Mouse (Mus musculus): Measurements from ENCODE around the gene Abce1. TPM values are rescaled to one million over a fixed set of nuclear protein-coding genes. Genes with fewer than 3 reads are reported as not detected.
A peak's percentile ranks its signal among the peaks of the same experiment; 100 is the strongest.
"Not testable (repeated sequence)": the region's sequence is repeated elsewhere in the genome, so short reads cannot be mapped to it uniquely, and the experiment has no call there.

The Abce1 gene
- 100 to 1,000 TPM in 1 of 2 experiments, 10 to 100 TPM in 1; 95.8 to 105 TPM for total RNA-seq (2021)

GRCm38 (mm10) chr8:79711064-79711961 is at the start of gene Abce1, which contains the start of gene Anapc10:
TSS of gene Abce1 (minus strand) at chr8:79711740.
TSS of gene Anapc10 (plus strand) at chr8:79711820.
- peak; percentile 99 for DNase-seq
- intact Hi-C loops (cut with DNase I), result no loop called here

DNA sequence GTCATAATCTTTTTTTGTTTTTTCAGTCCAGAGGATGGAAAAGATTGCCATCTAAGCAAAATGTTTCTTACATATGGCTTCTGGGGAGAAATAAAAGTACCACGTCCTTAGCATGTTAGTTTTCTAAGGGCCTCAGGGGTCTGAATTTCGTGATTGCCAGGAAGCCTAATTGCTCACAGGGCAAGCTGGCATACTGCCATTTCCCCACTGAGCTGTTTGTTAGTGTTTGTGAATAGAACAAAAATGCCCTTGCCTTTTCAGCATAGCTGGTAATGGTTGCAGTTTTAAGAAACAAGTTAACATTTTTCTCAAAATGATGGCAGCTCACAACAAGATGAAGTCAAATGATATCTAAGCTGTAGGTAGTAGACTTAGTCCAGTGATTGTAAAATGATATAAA is 38.8 kb upstream of the Abce1 start:
- DNase-seq, result peak; percentile 81
- intact Hi-C loops (cut with DNase I), result no loop called here

DNA sequence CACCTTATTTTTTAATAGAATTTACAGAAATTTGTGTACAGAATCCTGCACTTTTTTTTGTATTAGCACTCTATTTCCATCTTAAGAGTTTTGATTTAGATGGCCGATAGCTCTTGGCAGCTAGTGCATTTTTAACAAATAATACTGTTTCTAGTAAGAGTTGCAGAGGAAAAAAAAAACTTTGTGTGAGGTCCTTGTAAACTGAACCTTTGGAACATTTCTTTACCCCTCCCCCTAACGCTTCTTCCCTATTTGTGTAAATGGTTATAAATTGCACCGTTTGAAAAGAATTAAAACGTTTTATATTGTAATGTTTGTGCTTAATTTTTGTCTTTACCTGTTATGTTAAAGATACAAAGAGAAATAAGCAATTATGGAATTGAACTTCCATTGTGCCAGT is 37.1 kb upstream of the Abce1 start:
- intact Hi-C loops (cut with DNase I), result no loop called here
- no peak for DNase-seq

DNA sequence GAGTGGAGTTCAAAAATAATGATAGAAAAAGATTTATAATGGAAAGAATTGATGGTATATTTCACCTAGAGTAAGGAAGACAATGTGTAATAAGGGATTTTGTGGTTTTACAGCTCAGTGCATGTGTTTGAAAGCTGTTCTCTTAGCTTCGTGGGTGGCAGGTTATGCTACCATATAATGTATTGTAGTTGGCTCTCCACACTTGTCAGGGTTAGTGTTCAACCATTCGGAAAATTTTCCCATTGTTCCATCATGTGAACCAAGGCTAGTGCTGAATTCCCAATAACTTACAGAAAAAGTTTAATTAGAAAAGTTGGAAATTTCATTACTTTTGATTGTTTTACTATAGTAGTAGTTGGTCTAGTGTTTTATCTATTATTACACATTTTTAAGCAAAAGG is 36.6 kb upstream of the Abce1 start:
- no peak for DNase-seq
- intact Hi-C loops (cut with DNase I), result no loop called here

GRCm38 (mm10) chr8:79734304-79734703 is 22.8 kb upstream of the Abce1 start:
- intact Hi-C loops (cut with DNase I), result loop anchor here (10.0 kb wide), 1 partner anchor 320 kb away; the partner anchor contains the start of gene Hhip
- DNase-seq, result peak; percentile 5

DNA sequence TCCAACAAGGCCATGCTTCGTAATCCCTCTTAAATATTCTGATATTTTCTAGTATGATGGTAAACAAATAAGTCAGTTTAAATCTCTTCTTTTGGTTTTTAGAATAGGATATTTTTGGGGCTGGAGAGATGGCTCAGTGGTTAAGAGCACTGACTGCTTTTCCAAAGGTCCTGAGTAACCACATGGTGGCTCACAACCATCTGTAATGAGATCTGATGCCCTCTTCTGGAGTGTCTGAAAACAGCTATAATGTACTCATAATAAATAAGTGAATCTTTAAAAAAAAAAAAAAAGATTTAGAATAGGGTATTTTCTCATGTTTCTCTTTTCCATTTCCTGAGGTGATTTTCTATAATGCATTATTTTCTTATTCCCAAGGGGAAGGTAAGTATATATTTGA is 16.4 kb upstream of the Abce1 start:
- intact Hi-C loops (cut with DNase I), result no loop called here

DNA sequence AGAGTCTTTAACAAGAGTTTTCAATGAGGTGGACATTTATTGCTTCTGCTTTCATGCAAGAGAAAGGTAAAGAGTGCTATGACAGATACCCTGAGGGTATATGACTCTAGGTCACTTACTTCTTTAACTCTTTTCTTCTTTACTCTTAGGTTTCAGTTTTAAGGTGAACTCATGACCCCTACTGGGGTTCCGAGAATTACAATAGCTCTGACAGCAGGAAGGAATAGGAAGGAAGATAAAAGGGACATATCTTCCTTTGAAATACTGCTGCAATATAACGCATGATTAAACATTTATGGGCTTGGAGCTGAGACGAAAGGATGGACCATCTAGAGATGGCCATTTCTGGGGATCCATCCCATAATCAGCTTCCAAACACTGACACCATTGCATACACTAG is 13.0 kb upstream of the Abce1 start:
- no peak for DNase-seq
- intact Hi-C loops (cut with DNase I), result no loop called here

More for the DNA sequence above, 16.4 kb upstream of the Abce1 start:
- DNase-seq, result no peak

- intact Hi-C loops (cut with DNase I), result no loop called here
- DNase-seq, result no peak
These were observed 11.8 kb upstream of the Abce1 start for GRCm38 (mm10) chr8:79723308-79723707.

DNA sequence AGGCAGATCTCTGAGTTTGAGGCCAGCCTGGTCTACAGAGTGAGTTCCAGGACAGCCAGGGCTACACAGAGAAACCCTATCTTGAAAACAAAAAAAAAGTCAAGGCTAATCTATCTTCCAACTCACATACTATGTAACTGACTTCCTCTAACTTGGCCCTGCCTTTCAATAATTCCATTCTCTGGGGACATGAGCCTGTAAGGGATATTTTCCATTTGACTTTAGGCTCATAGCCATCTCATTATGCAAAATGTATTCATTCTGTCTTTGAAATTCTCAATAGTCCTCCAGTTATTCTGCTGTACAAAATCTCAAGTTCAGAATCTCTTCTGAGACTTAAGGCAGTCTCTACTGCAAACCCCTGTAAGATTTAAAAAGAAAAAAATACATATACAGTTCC is 10.0 kb upstream of the Abce1 start:
- intact Hi-C loops (cut with DNase I), result no loop called here
- no peak for DNase-seq

GRCm38 (mm10) chr8:79712676-79713075 is 1.1 kb upstream of the Abce1 start:
- intact Hi-C loops (cut with DNase I), result no loop called here
- no peak for DNase-seq

GRCm38 (mm10) chr8:79706687-79707086 is 4.9 kb downstream of the Abce1 start:
- intact Hi-C loops (cut with DNase I), result loop anchor here (5.0 kb wide), 1 partner anchor 39 kb away; no protein-coding TSS in a partner anchor
- no peak for DNase-seq

GRCm38 (mm10) chr8:79692531-79692930 is 19.0 kb downstream of the Abce1 start:
- intact Hi-C loops (cut with DNase I), result no loop called here
- no peak for DNase-seq

DNA sequence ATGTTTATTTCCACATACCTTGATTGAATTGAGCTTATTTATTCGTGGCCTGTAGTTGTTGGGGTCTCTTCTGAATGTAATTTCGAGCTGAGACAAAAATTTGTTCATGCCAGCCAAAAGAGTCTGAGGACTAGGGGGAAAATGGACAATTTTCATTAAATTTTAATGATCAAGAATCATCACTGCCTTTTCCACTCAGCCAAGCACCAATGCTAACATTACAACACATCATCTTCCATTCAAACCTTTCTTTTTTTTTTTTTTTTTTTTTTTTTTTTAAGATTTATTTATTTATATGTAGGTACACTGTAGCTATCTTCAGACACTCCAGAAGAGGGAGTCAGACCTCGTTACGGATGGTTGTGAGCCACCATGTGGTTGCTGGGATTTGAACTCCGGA is 25.6 kb downstream of the Abce1 start:
- intact Hi-C loops (cut with DNase I); DNase-seq: not testable (repeated sequence)

GRCm38 (mm10) chr8:79680965-79681364 is 30.6 kb downstream of the Abce1 start:
- intact Hi-C loops (cut with DNase I), result no loop called here
- DNase-seq, result no peak

- DNase-seq, result peak; percentile 14
- intact Hi-C loops (cut with DNase I), result no loop called here
These were observed 31.0 kb downstream of the Abce1 start for GRCm38 (mm10) chr8:79680555-79680954.

DNA sequence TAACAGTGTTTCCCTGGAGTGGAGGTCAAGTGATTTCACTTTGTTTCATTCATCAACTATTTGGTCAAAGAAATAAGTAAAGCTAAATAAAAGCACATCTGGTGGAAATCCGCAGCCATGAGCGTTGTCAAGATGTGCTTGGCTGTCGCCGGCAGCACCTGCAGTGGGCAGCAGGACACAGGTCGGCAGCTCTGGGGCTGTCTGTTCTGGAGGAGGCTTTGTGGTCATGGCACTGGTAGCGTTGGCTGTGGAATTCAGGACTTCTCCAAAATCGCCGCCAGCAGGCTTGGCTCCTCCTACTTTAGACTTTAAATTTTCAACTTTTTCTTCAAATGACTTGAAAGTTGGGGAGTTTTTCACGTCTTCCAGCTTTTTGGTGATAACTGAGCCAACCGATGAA is 31.5 kb downstream of the Abce1 start:
- intact Hi-C loops (cut with DNase I); DNase-seq: not testable (repeated sequence)

GRCm38 (mm10) chr8:79679005-79679404 is 32.5 kb downstream of the Abce1 start:
- no peak for DNase-seq
- intact Hi-C loops (cut with DNase I), result no loop called here

DNA sequence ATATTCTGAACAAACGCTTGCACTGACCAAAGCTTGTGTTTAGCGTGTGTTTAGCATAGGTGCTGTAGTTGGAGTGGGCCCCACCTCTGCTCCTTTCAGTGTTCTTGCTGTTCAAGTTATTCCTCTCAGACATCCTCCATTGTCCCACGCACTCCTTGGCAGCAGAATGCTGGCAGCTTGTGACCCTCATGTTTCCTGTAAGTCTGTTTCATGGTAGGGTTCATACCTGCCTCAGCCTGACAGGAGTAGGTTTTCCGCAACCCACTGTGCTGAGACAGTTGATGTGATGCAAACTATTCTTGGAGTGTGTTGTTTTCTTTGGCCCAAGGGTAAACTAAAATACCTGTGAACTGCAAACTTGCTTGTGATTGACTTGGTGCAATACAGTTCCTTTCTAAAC is 35.1 kb downstream of the Abce1 start:
- DNase-seq, result no peak
- intact Hi-C loops (cut with DNase I), result no loop called here

DNA sequence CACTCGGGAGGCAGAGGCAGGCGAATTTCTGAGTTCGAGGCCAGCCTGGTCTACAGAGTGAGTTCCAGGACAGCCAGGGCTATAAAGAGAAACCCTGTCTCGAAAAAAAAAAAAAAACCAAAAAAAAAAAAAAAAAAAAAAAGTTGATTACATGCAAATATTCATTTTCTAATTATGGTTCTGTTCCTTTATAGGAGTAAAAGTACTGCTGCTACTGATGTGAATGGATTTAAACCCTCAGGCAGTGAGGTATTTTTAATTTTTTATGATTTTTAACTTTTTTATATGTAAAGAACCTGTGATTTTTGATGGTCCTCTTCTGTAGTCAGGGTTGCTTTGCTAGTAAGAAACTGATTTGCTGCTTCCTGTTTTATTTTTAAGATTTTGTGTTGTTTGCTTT is 52.8 kb downstream of the Abce1 start:
- intact Hi-C loops (cut with DNase I); DNase-seq: not testable (repeated sequence)

DNA sequence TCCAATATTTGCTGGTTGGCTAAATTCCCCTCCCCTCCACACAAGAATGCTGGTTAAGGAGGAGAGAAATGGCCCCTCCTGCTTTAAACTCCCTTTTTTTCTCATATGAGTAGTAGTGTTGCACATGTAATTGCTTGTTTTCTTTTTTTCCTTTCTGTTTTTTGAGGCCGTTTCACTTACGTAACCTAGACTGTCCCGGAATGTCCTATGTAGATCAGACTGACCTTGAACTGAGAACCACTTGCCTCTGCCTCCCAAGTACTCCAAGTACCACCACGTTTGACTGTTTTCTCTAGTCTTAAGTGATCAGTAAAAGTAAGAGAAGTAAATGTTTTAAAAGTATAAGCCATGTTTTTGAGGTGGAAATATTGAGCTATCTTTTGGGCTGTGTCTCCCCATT is 57.8 kb downstream of the Abce1 start:
- intact Hi-C loops (cut with DNase I), result no loop called here

DNA sequence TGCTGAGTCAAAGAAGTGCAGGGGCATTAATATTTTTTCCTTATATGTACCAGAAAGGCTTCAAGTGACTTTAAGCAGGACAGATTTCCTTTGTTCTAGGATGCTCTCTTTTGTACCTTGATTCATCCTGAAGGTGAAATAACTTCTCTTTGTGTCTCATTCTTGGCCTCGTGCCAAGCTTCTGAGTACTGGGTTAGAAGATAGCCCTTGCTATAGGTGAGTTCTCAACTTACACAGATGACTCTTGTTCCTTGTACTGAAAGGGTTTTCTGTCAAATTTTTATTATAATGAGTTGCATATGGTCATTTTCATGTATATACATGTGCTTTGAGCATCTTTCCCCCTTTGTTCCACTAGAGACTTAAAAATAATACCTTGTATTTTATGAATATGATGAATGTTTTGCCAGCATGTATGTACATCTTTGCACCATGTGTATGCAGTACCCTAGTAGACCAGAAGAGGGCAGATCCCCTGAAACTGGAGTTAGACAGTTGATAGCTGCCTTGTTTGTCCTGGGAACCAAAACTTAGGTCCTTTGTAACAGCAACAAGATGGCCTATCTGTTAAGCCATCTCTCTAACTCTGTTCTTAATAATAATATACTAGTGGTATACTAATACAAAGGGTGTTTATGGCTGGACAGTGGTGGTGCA is 61.3 kb downstream of the Abce1 start:
- no peak for DNase-seq
- intact Hi-C loops (cut with DNase I), result no loop called here

More for the DNA sequence above, 57.8 kb downstream of the Abce1 start:
- DNase-seq, result no peak

GRCm38 (mm10) chr8:79649569-79649968 is 62.0 kb downstream of the Abce1 start:
- intact Hi-C loops (cut with DNase I), result no loop called here
- no peak for DNase-seq

Data from left cerebral cortex, postnatal 4 days (tissue).